Mouse (Mus musculus) stomach, embryonic 16.5 days (tissue): ENCODE results near the gene Cacna1d. TPM values are rescaled to one million over a fixed set of nuclear protein-coding genes. Genes with fewer than 3 reads are reported as not detected.

ENCODE experiments used
- ATAC-seq: fragments of 200-750 bp; cut with Nextera tagmentation; 2 replicates; pipeline ENCODE4 v1.8.0; 2017; ENCODE audit warnings: moderate number of reproducible peaks, moderate TSS enrichment; ENCODE audit not compliant: insufficient read depth, low FRiP score
- H3K27ac ChIP-seq: fragments of 300-500 bp; sonication (generic); 2 replicates; pipeline ENCODE4 v1.5.1; 2014; ENCODE audit warnings: low read length
- H3K27me3 ChIP-seq: fragments of 300-500 bp; sonication (generic); 2 replicates; pipeline ENCODE4 v1.6.1; 2014; ENCODE audit warnings: low read length, control low read depth, mixed read lengths; ENCODE audit not compliant: control insufficient read depth, insufficient read depth
- H3K36me3 ChIP-seq: fragments of 300-500 bp; sonication (generic); 2 replicates; pipeline ENCODE4 v1.6.1; 2014; ENCODE audit warnings: low read length; ENCODE audit not compliant: control insufficient read depth, insufficient read depth
- H3K4me1 ChIP-seq: fragments of 300-500 bp; sonication (generic); 2 replicates; pipeline ENCODE4 v1.6.1; 2014; ENCODE audit warnings: low read length, control low read depth, mixed read lengths; ENCODE audit not compliant: control insufficient read depth, insufficient read depth
- H3K4me2 ChIP-seq: fragments of 300-500 bp; sonication (generic); 2 replicates; pipeline ENCODE4 v1.6.1; 2014; ENCODE audit warnings: low read depth, low read length, mixed read lengths
- H3K4me3 ChIP-seq: fragments of 300-500 bp; sonication (generic); replicated peaks from 2 replicates; pipeline ENCODE4 v1.5.1; 2014; ENCODE audit warnings: mild to moderate bottlenecking, low read length
- H3K9ac ChIP-seq: fragments of 300-500 bp; sonication (generic); 2 replicates; pipeline ENCODE4 v1.6.1; 2014; ENCODE audit warnings: low read length
- H3K9me3 ChIP-seq: fragments of 300-500 bp; sonication (generic); replicated peaks from 2 replicates; pipeline ENCODE4 v1.6.1; 2016; ENCODE audit warnings: low read length, control low read depth; ENCODE audit not compliant: control insufficient read depth
- WGBS: fragments of 180-500 bp; shearing (Covaris S2); extraction: QIAGEN DNeasy Blood & Tissue Kit; methylation state at CpG from one replicate; pipeline ENCODE4 v1.1.7; 2014; 5-methylcytosine and 5-hydroxymethylcytosine counted together
- polyA plus RNA-seq: library from polyadenylated mRNA; unstranded; fragments of >200 nt; fragmentation: Nextera tagmentation; extraction: Ambion mirVana; gene quantifications from 2 replicates; pipeline ENCODE4 v1.2.1, GENCODE M21; 2015

Cacna1d gene
- polyA plus RNA-seq, 1 experiment from 2014 or later = 4.2 TPM

GRCm38 (mm10) chr14:30016666-30017065 lies 474.6 kb downstream of the Cacna1d start:
- Histone ChIP-seq H3K9ac (no peak overlapping the region), H3K27me3 (no peaks in the 10 kb centered on the region), H3K36me3 (no peaks in the 10 kb centered on the region), H3K4me1 (no peaks in the 10 kb centered on the region), H3K4me2 (no peak overlapping the region), H3K4me3 (no peak overlapping the region), H3K27ac (no peak overlapping the region), H3K9me3 (no peaks in the 10 kb centered on the region)
- ATAC-seq = no peak
- WGBS = 84% methylated on average over 5 of the region's 5 CpGs

GRCm38 (mm10) chr14:30015008-30015407 lies 476.2 kb downstream of the Cacna1d start:
- no peak overlapping the region for H3K9ac ChIP-seq
- H3K27ac ChIP-seq = no peak overlapping the region
- no peak overlapping the region for H3K4me2 ChIP-seq
- H3K9me3 ChIP-seq = no peaks in the 10 kb centered on the region
- H3K27me3 ChIP-seq = no peaks in the 10 kb centered on the region
- H3K4me3 ChIP-seq = no peak overlapping the region
- WGBS = 58% methylated on average over 1 of the region's 1 CpGs
- H3K36me3 ChIP-seq = no peaks in the 10 kb centered on the region
- 0 out of 2 replicates have a peak, but pooled peaks cover 4% of the 10 kb centered on the region for H3K4me1 ChIP-seq
- no peak for ATAC-seq

- no peak overlapping the region for H3K4me2 ChIP-seq
- H3K27me3 ChIP-seq = no peaks in the 10 kb centered on the region
- H3K9me3 ChIP-seq = no peaks in the 10 kb centered on the region
- no peak overlapping the region for H3K27ac ChIP-seq
- H3K9ac ChIP-seq = no peak overlapping the region
- ATAC-seq = no peak
- 0 out of 2 replicates have a peak, but pooled peaks cover 7% of the 10 kb centered on the region for H3K4me1 ChIP-seq
- WGBS = 62% methylated on average over 10 of the region's 10 CpGs
- no peaks in the 10 kb centered on the region for H3K36me3 ChIP-seq
- H3K4me3 ChIP-seq = no peak overlapping the region
Measured at GRCm38 (mm10) chr14:30014487-30014886, 476.8 kb downstream of the Cacna1d start.

GRCm38 (mm10) chr14:30011886-30012560 lies 479.2 kb downstream of the Cacna1d start:
- 68% methylated on average over 10 of the region's 10 CpGs for WGBS
- Histone ChIP-seq H3K27ac (no peak overlapping the region), H3K4me2 (no peak overlapping the region), H3K27me3 (no peaks in the 10 kb centered on the region), H3K4me1 (0 out of 2 replicates have a peak, but pooled peaks cover 16% of the 10 kb centered on the region), H3K9ac (no peak overlapping the region), H3K36me3 (no peaks in the 10 kb centered on the region), H3K4me3 (no peak overlapping the region), H3K9me3 (no peaks in the 10 kb centered on the region)
- ATAC-seq = no peak

- Histone ChIP-seq H3K4me2 (no peak overlapping the region; the same call in 1 of the 2 replicates), H3K27me3 (no peaks in the 10 kb centered on the region), H3K4me3 (no peak overlapping the region), H3K27ac (peak overlapping the region; percentile 30; the same call in 1 of the 2 replicates), H3K4me1 (0 out of 2 replicates have a peak, but pooled peaks cover 16% of the 10 kb centered on the region), H3K9ac (no peak overlapping the region), H3K9me3 (no peaks in the 10 kb centered on the region), H3K36me3 (no peaks in the 10 kb centered on the region)
- 56% methylated on average over 10 of the region's 10 CpGs for WGBS
- peak; percentile 38 for ATAC-seq
Measured at GRCm38 (mm10) chr14:30009864-30010560, 481.2 kb downstream of the Cacna1d start.

- Histone ChIP-seq H3K4me2 (peak within 1 kb of the TSS; percentile 68), H3K9me3 (no peaks in the 10 kb centered on the region), H3K36me3 (no peaks in the 10 kb centered on the region), H3K27me3 (no peaks in the 10 kb centered on the region), H3K9ac (peak within 1 kb of the TSS; percentile 40), H3K4me3 (peak within 1 kb of the TSS; percentile 41), H3K27ac (peak within 1 kb of the TSS; percentile 30; the same call in 1 of the 2 replicates), H3K4me1 (0 out of 2 replicates have a peak, but pooled peaks cover 16% of the 10 kb centered on the region)
- peak; percentile 85 for ATAC-seq
- 9% methylated on average over 54 of the region's 54 CpGs for WGBS
Measured at GRCm38 (mm10) chr14:30008733-30009575, 482.3 kb downstream of the Cacna1d start, which contains the start of the genes Il17rb and Chdh. Gene Il17rb (minus strand): TSS chr14:30008896. Gene Chdh (plus strand): TSS chr14:30009023.

- H3K27me3 ChIP-seq = no peaks in the 10 kb centered on the region; the same call in 1 of the 2 replicates
- no peak overlapping the region for H3K4me2 ChIP-seq
- no peak overlapping the region for H3K9ac ChIP-seq
- no peaks in the 10 kb centered on the region for H3K9me3 ChIP-seq
- H3K36me3 ChIP-seq = peaks cover 9% of the 10 kb centered on the region; the same call in 1 of the 2 replicates
- 79% methylated on average over 3 of the region's 3 CpGs for WGBS
- no peak for ATAC-seq
- H3K4me1 ChIP-seq = 0 out of 2 replicates have a peak, but pooled peaks cover 4% of the 10 kb centered on the region
- no peak overlapping the region for H3K4me3 ChIP-seq
- no peak overlapping the region for H3K27ac ChIP-seq
Measured at GRCm38 (mm10) chr14:29999475-29999811, 491.8 kb downstream of the Cacna1d start.

GRCm38 (mm10) chr14:29998747-29999474 lies 492.3 kb downstream of the Cacna1d start:
- Histone ChIP-seq H3K4me3 (no peak overlapping the region), H3K36me3 (peaks cover 13% of the 10 kb centered on the region), H3K9me3 (no peaks in the 10 kb centered on the region), H3K27ac (no peak overlapping the region), H3K4me2 (no peak overlapping the region), H3K9ac (no peak overlapping the region), H3K4me1 (0 out of 2 replicates have a peak, but pooled peaks cover 4% of the 10 kb centered on the region), H3K27me3 (no peaks in the 10 kb centered on the region; the same call in 1 of the 2 replicates)
- no peak for ATAC-seq
- WGBS = 75% methylated on average over 13 of the region's 13 CpGs
